Mouse (Mus musculus) granulocyte monocyte progenitor cell, adult 5-6 weeks (primary cell): ENCODE results near the gene Igf2. TPM values are rescaled to one million over a fixed set of nuclear protein-coding genes. Genes with fewer than 3 reads are reported as not detected.

ENCODE experiments used
- ATAC-seq: replicated peaks from 2 replicates; pipeline ENCODE4 v1.8.0; 2016; ENCODE audit warnings: mild to moderate bottlenecking, moderate TSS enrichment, inconsistent platforms; ENCODE audit not compliant: poor library complexity, severe bottlenecking
- total RNA-seq, 2 experiments: library from RNA; stranded (forward) in 1 of 2; stranded (reverse) in 1 of 2; fragments of 200-712, 200-1000 nt in 1 of 2; fragments of >200 nt in 1 of 2; fragmentation: Nextera tagmentation in 1 of 2; gene quantifications; 2 replicates each; pipeline ENCODE4 v1.2.3; 2014 to 2017

The Igf2 gene
- total RNA-seq (2014; fragmentation: Nextera tagmentation) = not detected in 2 replicates
- total RNA-seq (2017) = 2.5 TPM in 1 of 2 replicates, not detected in the other

DNA sequence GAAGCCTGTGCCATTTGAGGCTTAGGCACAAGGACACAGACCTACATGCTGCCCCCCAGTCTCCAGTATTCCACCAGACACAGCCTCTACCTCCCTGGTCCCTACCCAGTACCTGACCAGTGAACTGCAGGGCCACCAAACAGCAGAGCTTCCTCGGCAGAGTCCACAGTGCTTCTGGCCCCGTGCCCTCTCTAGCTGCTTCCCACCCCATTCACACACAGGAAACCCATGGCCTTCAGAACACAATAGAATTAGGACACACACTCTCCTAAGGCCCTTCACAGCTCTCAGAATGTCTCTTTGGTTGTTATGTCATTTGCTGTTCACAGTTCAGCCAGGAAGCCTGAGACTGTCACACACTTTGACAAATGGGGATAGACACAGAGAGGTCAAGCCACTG is at the start of gene Igf2:
TSS of gene Igf2 (minus strand) at position 158 of the 400 bp plus-strand sequence.
- no peak for ATAC-seq

DNA sequence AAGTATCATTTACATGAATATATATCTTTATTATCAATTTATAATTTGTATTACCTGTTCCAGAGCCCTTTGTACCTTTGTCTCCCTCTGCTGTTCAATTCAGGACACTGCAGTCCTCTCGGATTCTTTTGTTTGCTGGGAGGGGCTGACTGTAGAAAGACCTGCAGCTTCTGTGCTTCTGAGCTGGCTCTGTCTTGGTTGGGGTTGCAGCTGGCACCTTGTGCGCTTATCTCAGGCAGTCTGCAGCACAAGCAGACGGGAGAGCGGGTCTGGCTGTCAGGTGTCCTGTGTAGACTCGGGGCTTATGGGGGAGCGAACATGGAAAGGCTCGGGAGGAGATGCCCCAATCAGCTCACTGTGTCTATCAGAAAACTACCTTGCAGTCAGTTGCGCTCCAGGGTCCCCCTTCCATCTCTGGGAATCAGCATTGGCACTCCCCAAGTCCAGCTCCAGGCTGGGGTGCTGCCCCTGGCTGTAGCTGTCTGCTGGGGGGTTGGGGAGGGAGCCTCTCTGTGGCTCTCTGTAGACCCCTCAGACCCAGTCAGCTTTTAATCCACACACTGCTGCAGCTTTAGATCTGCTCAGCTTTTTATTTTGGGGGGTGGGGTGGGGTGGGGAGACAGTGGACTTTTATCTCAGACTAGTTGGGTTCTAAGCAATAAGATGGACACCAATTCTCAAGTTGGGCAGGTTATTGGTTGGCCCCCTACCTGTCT is 48.3 kb upstream of the Igf2 start:
- ATAC-seq = peak; percentile 40; the same call in 1 of the 2 replicates

DNA sequence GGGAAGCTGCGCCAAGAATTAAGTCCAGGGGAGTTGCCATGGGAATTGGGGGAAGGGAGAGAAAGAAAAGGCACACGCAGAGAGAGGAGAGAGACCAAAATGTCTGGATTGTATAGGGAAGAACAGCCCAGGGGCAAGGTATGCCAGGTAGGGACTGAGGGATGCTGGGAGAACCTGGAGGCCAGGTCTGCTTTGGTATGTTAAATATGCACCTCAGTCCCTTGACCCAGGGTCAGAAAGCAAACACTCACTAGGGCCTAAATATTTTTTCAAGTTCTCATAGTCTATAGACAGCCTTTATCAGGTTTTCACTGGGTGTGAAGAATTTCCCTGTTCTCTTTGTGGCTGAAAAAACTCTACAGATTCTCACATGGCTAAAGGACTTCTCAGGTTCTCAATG is 40.3 kb upstream of the Igf2 start:
- no peak for ATAC-seq

DNA sequence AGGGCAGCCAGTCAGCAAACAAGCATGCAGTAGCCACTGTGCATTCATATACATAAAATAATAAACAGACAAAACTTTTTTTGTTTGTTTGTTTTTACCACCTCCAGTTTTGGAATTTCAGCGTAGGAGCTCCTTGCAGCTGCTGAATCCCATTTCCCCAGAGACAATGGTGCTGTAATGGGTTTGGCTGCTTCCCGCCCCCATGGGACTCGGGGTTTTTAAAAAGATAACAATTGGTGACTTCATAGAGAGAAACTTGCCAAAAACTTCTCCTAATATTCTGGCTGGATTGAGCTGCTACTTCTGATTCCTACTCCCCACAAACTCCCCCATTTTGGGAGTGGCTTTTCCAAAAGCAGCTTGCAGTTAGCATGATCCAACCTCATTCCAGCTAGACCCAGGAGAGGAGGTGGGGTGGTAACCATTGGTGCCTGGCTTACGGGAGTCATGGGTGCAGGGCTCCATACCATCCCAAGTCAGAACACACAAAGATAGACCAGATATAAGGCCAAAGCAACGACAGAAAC is 32.8 kb upstream of the Igf2 start:
- no peak for ATAC-seq

DNA sequence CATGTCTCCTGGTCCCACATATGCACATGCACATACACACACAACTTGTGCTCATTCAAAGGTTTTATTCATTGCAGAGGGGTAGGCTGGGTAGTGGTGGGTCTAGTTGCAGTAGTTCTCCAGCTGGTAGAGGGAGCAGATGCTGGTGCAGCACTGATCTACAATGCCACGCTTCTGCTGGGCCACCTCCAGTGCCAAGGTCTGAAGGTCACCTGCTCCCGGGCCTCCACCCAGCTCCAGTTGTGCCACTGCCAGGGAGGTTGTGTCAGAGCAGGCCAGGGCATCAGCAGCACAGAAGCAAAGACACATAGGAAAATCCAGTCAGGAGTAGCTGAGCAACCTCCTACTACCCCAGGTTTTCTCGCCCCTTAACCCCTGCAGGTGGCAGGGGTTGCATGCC is 12.0 kb upstream of the Igf2 start:
- ATAC-seq = no peak

DNA sequence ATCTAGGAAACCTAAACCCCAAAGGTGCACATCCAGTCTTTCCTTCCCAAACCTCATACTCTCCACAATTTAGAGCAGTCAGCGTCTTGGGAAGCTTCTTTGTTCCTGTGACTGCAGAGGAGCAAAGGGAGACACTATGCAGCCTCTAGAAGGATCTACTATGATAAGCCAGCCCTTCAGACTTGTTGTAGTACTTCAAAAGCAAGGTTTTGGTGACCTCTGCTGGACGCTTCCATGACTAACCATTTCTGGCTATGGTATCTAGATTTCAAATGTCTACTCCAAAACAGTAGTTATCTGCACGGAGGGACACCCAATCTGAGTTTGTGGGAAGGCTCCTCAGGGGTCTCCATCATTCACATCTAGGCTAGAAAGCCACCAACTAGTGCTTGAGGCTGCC is 9.0 kb upstream of the Igf2 start:
- ATAC-seq = peak; percentile 50

DNA sequence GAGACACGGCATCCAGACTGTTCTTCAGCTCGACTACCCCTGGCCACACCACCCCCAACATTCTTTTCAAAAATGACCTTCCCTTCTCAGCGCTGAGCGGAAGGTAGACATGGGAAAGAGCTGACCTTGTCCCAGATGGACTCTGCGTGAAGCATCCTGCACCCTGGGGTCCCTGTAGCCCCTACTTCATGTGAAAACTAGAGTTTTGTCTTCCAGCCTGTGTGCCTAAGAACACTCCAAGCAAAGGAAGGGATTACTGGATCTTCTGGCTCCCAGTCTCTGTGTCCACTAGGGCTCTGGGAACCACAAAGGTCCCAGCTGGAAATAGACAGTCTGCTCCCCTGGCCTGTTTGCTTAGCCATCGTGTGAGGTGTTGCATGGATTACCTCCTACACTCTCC is 8.5 kb upstream of the Igf2 start:
- ATAC-seq = no peak

DNA sequence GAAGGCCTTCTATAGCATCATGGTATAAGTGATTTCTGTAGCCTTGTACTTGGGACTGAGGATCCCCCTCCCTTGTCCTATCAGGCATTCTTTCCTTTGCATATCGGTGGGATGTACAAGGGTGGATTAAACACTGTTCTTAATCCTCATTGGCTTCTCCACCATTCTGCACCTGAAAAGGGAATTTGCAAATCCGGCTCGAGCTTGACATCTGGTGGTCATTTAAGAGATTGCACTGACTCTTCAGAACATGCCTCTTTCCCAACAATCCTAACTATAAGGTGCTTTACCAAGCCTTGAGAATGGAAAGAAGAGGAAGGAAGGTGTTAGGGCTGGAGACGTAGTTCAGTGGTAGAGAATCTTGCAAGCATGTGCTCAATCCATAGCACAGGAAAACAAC is 5.5 kb upstream of the Igf2 start:
- peak; percentile 50; the same call in 1 of the 2 replicates for ATAC-seq

DNA sequence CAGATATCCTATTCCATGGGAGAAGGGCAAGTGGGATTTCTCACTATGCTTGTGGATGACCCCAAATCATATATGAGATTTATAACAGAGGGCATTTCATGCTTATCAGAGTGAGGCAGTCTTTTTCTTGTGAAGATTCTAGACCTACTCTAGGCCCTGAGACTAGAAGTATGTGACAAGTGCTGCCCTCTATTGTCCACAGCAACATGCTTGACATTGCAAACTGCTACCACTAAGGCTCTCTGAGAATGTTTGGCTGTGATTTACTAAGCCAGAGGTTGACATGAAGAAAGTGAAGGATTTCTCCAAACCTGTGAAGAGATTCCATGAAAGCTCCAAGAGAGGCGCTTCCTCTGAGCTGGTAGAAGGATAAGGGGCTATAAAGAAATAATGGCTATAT is 4.5 kb upstream of the Igf2 start:
- ATAC-seq = no peak

DNA sequence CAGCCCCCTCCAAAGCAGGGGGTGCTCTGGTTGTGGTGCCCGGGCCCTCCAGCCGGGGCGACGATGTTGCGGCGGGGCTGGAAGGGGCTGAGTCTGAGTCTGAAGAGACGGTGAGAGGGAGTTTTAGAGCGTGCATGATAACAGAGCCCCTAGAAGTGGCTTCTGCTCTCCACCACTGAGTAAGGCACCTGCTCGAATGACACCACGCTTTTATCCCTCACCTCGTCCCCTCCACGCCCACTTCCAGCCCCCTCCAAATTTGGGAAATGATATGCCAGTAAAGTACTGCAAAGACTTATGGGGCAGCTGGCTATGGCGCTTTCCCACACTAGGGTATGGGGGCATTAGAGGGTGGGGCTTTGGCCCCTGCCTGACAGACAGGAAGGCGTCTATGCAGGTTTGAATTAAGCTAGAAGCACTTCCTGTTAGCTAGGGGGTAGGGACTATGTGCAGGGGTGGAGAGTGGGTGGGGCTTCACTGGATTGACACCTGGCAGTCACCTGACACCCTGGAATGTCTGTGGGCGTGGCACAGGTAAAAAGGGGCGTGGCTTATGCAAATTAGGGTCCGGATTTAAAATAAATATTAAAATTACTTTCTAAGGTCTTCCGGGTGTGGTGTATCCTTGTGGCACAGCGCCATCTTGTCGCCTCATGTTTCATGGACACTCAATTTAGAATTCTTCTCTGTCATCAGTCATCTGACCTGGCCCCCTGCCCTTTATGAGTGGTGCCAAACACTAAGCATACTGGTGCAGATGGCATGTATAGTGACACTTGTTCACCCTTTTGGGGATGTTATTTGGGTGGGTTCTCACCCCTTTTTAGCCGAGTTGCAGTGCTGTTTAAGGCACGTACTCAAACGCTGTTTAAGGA is 3.4 kb upstream of the Igf2 start, which contains the start of gene Gm49394:
TSS of gene Gm49394 (minus strand) at position 192 of the 875 bp plus-strand sequence.
- ATAC-seq = no peak

DNA sequence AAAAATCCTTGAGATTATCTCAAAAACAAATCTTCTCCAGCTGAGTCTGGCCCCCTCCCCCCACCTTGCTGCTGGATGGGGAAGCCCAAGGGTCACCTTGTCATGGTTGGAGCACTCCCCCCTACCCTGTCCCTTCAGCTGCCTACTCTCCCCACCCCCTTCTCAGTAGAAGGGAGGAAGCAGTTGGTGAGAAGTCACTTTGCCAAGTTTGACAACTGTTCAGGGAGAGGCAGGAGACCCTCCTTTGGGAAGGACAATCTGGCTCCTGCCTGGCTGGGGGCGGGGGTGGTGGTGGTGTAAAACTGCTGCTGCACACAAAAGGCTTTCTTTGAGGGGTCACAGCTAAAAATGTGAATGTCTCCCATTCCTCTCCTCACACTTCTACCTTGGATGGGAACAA is 1.7 kb upstream of the Igf2 start:
- no peak for ATAC-seq

DNA sequence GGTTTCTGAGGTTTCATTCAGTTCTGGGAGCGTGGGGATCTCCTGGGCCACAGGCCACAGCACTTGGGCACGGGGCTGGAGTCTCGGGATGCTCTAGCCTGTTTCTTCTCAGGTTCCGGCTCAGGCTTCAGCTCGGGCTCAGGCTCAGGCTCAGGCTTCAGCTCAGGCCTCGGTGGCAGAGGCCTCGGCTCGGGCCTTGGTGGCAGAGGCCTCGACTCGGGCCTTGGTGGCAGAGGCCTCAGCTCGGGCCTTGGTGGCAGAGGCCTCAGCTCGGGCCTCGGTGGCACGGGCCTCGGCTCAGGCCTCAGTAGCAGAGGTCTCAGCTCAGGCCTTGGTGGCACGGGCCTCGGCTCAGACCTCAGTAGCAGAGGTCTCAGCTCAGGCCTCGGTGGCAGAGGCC is 905 bp upstream of the Igf2 start:
- no peak for ATAC-seq

DNA sequence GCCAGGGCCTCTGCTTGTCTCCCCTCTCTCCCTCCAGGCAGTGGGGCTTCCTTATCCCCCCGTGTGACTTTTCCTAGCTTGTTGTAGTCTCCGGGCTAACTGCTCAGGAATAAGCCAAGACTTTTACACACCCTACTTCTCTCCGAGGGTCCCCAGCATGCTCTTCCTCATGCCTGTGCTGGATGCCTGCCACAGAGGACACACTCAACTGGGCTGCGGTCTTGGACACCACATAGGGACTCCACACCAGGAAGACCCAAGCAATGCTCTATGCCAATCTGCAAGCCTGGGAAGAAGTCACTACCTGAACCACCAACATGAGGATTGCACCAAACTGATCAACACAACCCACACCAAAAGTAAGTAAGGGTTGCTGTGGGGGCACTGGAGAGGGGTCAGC is 507 bp downstream of the Igf2 start:
- ATAC-seq = no peak

DNA sequence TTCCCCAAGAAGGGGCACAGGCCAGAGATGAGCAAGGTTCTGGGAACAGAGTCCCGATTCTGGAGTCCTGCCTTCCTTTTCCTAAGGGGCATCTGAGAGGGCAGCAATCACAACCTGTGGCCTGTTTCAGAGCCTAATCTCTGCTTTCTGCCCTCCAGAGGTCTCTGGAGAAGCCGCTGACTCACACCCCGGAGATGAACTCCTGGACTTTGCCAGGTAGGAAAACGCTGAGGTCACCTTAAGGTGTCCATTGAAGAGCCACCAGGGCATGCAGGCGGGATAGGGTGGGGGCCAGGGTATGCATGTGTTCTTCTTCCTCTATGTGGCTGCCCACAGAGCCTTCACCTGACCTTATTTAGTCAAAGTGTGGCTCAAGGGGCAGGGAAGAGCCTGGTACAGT is 1.3 kb downstream of the Igf2 start:
- no peak for ATAC-seq

DNA sequence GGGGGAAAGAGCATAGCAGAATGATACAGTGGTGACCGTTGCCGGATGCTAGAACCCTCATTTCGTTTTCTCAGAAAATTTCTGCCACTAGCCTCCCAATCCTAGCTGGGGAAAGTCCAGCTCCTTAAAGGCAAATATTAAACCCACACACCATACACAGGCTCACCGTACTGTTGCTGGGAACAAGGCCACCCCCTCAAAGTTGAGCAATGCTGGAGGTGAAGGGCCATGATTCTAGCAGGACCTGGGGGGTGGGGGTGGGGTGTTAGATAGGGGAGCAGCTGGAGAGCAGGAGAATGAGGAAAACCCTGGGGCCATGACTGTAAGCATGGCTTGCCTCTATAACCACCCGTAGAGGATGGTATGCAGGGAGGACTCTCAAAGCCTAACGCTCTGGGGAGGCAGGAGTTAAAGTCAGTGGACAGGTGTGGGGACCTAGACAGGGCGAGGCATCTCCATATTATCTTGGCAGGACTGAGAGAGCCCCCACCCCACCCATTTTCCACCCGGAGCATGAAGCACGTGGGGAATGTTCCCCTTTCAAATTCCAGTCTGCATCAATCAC is 2.1 kb downstream of the Igf2 start:
- ATAC-seq = no peak

DNA sequence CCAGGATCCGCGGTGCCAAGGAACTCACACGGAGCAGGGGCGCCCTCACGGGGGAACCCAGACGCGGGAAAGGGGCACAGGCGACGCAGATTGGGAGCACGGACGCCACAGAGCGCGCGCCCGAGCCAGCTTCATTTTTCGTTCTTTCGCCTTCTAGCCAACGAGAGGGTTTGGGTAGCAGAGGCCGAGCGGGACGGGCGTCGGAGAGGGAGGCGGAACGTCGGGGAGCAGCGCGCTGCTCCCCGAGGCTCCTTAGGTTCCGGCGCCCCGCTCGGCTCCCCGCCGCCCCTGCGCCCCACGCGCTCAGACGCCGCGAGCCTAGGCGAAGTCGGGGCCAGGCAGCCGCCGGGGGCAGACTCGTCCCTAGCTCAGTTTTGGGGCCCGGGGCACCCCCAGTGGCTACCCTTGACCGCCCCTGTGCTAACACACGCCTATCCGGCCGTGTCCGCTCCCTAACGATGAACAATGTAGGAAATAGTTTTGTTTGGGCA is 2.6 kb downstream of the Igf2 start:
- ATAC-seq = peak; percentile 29

DNA sequence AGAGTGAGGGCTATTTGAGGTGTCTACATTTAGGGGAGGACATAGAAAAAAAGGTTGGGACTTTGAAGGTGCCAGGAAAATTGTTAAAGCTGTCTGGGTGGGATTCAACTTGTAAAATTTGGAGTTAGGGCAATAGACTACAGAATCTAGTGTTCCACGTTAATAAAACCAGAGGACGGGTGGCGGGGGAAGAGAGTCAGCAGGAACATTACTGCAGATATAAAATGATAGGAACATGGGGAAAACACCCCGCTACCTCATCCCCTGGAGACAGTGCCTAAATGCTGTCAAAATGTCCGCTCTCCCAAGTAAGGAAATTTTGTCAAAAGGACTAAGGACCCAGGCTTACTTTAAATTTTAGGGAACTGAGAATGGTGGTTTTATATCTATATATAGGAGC is 3.5 kb downstream of the Igf2 start:
- ATAC-seq = no peak

DNA sequence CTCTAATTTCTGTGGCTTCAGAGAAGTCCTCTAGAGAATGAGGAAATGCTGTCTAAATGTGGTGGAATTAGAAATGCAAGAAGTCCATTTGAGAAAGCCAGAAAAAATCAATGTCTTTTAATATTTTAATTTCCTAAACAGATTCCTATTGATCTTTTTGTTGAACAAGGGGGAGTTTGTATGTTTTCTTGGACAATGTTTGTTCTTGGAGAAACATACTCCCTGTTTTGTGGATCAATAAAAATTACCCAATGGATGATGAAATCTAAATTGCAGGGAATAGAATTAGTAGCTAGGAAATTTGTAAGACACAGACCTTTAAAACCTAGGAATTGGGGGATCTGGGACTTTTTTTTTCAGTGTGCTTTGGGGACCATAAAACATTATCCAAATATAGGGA is 4.8 kb downstream of the Igf2 start:
- no peak for ATAC-seq

DNA sequence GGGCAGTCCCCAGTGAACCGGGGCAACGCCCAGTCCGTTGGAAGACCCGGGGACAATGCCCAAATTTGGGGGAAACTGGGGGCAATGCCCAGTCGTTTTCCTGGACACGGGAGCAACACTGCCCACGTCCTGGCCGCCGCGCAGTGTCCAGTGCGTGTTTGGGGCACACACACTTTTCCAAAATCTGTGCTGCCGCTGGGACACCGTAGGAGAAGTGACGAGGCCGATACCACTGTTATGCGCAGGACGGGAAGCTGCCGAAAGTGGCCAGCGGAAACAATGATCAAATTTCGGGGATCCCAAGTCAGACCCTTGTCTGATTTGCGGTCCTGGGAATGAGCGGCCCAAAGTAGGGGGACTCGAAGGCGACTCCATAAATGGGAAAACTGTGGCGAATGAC is 5.6 kb downstream of the Igf2 start:
- no peak for ATAC-seq

DNA sequence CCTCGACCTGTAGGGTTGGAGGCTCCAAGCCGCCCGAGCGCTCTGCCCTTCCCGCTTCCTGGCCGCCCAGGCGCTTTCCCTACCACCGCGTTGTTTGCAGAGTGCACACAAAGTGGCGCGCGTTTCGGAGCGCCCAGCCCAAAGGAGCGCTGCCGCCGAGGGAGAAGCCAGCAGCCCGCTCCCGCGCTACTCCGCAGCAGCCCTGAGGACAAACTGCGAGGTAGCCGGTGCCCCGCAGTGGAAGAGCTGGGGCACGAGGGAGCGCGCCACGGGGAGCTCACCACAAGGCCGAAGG is 6.0 kb downstream of the Igf2 start:
- no peak for ATAC-seq
